Mouse (Mus musculus) MEL (cell line): ENCODE results near the gene Vgll4. TPM values are rescaled to one million over a fixed set of nuclear protein-coding genes. Genes with fewer than 3 reads are reported as not detected.

Source experiments
- DNase-seq: peaks from one replicate; pipeline ENCODE4 v3.0.0; 2011; ENCODE audit warnings: low read depth, low spot score
- H3K27ac ChIP-seq: 2 replicates; pipeline ENCODE4 v1.5.1; 2012; ENCODE audit warnings: low read depth, mild to moderate bottlenecking, control low read depth, low read length, moderate library complexity; ENCODE audit not compliant: control insufficient read depth
- H3K27me3 ChIP-seq, 2 experiments: fragments of 150-350 bp in 1 of 2; sonication (generic) in 1 of 2; 2 replicates each; pipeline ENCODE4 v1.6.1; 2012; ENCODE audit warnings: low read length in 2 of 2, mild to moderate bottlenecking in 2 of 2, improper control_type of control experiment in 1 of 2, moderate library complexity in 1 of 2; ENCODE audit not compliant: insufficient read depth in 2 of 2, control insufficient read depth in 1 of 2
- H3K36me3 ChIP-seq, 2 experiments: 2 replicates each; pipeline ENCODE4 v1.6.1; 2012 to 2014; ENCODE audit warnings: low read length in 2 of 2, improper control_type of control experiment in 1 of 2, inconsistent platforms in 1 of 2, mild to moderate bottlenecking in 1 of 2; ENCODE audit not compliant: insufficient read depth in 2 of 2, control insufficient read depth in 1 of 2
- H3K4me1 ChIP-seq, 2 experiments: fragments of 150-350 bp in 1 of 2; sonication (generic) in 1 of 2; 2 replicates each; pipeline ENCODE4 v1.6.1; 2012; ENCODE audit warnings: low read length in 2 of 2, improper control_type of control experiment in 1 of 2, mild to moderate bottlenecking in 1 of 2; ENCODE audit not compliant: insufficient read depth in 2 of 2, control insufficient read depth in 1 of 2
- H3K4me3 ChIP-seq, 2 experiments: fragments of 150-350 bp in 1 of 2; sonication (generic) in 1 of 2; 2 replicates each; pipeline ENCODE4 v1.5.1; 2012; ENCODE audit warnings: low read depth in 2 of 2, low read length in 2 of 2, mild to moderate bottlenecking in 2 of 2, moderate library complexity in 2 of 2, control low read depth in 1 of 2, improper control_type of control experiment in 1 of 2; ENCODE audit not compliant: control insufficient read depth in 1 of 2, insufficient read depth in 1 of 2
- H3K79me2 ChIP-seq: 2 replicates; pipeline ENCODE4 v1.6.1; 2012; ENCODE audit warnings: mild to moderate bottlenecking, low read length, moderate library complexity; ENCODE audit not compliant: control insufficient read depth, poor library complexity, insufficient read depth
- H3K9ac ChIP-seq: 2 replicates; pipeline ENCODE4 v1.6.1; 2012; ENCODE audit warnings: low read depth, mild to moderate bottlenecking, control low read depth, low read length, moderate library complexity; ENCODE audit not compliant: control insufficient read depth, poor library complexity, severe bottlenecking
- H3K9me3 ChIP-seq: fragments of 150-350 bp; sonication (generic); replicated peaks from 2 replicates; pipeline ENCODE4 v1.6.1; 2012; ENCODE audit warnings: mild to moderate bottlenecking, low read length, improper control_type of control experiment, moderate library complexity; ENCODE audit not compliant: insufficient read depth
- BHLHE40 ChIP-seq: IDR thresholded peaks from 2 replicates; pipeline ENCODE4 v1.6.1; 2012; ENCODE audit warnings: low read depth, mild to moderate bottlenecking, inconsistent platforms, low read length, improper control_type of control experiment, borderline replicate concordance
- CHD1 ChIP-seq: IDR thresholded peaks from 2 replicates; pipeline ENCODE4 v1.6.1; 2012; ENCODE audit warnings: low read depth, mild to moderate bottlenecking, inconsistent platforms, low read length, improper control_type of control experiment
- CHD2 ChIP-seq: IDR thresholded peaks from 2 replicates; pipeline ENCODE4 v1.6.1; 2011; ENCODE audit warnings: low read length, improper control_type of control experiment
- CTCF ChIP-seq, 3 experiments: IDR thresholded peaks in 2 of 3; conservative IDR thresholded peaks in 1 of 3; 2 replicates each; pipeline ENCODE4 v1.5.1; 2011 to 2012; ENCODE audit warnings: low read length in 3 of 3, low read depth in 2 of 3, mild to moderate bottlenecking in 2 of 3, improper control_type of control experiment in 1 of 3, inconsistent platforms in 1 of 3, mixed read lengths in 1 of 3, moderate library complexity in 1 of 3; ENCODE audit not compliant: control insufficient read depth in 1 of 3, insufficient read depth in 1 of 3, poor library complexity in 1 of 3, severe bottlenecking in 1 of 3
- GABPA ChIP-seq: IDR thresholded peaks from 2 replicates; pipeline ENCODE4 v1.6.1; 2012; ENCODE audit warnings: low read depth, mild to moderate bottlenecking, inconsistent platforms, low read length, improper control_type of control experiment, moderate library complexity
- MAFK ChIP-seq: IDR thresholded peaks from 2 replicates; pipeline ENCODE4 v1.6.1; 2011; ENCODE audit warnings: low read depth, mild to moderate bottlenecking, low read length, improper control_type of control experiment, borderline replicate concordance
- MAZ ChIP-seq: IDR thresholded peaks from 2 replicates; pipeline ENCODE4 v1.6.1; 2012; ENCODE audit warnings: low read depth, mild to moderate bottlenecking, inconsistent platforms, low read length, improper control_type of control experiment
- MXI1 ChIP-seq: IDR thresholded peaks from 2 replicates; pipeline ENCODE4 v1.6.1; 2011; ENCODE audit warnings: mild to moderate bottlenecking, low read depth, low read length, improper control_type of control experiment
- POLR2AphosphoS2 ChIP-seq: IDR thresholded peaks from 2 replicates; pipeline ENCODE4 v1.6.1; 2011; ENCODE audit warnings: low read length, improper control_type of control experiment
- SMC3 ChIP-seq: IDR thresholded peaks from 2 replicates; pipeline ENCODE4 v1.6.1; 2011; ENCODE audit warnings: low read depth, low read length, improper control_type of control experiment
- TBP ChIP-seq: IDR thresholded peaks from 2 replicates; pipeline ENCODE4 v1.8.0; 2011; ENCODE audit warnings: low read depth, low read length, improper control_type of control experiment
- USF1 ChIP-seq: IDR thresholded peaks from 2 replicates; pipeline ENCODE4 v1.6.1; 2014; ENCODE audit warnings: low read depth, mild to moderate bottlenecking, inconsistent platforms, low read length, improper control_type of control experiment, moderate library complexity
- ZC3H11A ChIP-seq: IDR thresholded peaks from 2 replicates; pipeline ENCODE4 v1.6.1; 2012; ENCODE audit warnings: low read depth, mild to moderate bottlenecking, inconsistent platforms, low read length, improper control_type of control experiment
- polyA plus RNA-seq, 2 experiments: library from polyadenylated mRNA; stranded (reverse) in 1 of 2; unstranded in 1 of 2; fragments of >175 nt in 1 of 2; fragments of >200 nt in 1 of 2; gene quantifications; 2 replicates each; pipeline versions ENCODE4 v1.2.1 to v1.2.4; 2012; ENCODE audit warnings: low replicate concordance in 2 of 2, low read depth in 1 of 2; ENCODE audit not compliant: insufficient read length in 2 of 2, insufficient read depth in 1 of 2, missing spikeins in 1 of 2
- total RNA-seq: library from RNA; depleted of rRNA; stranded (reverse); fragments of 300-350 nt; gene quantifications from 2 replicates; pipeline ENCODE4 v1.2.3, GENCODE M21; 2012

Vgll4 gene
- total and polyA plus RNA-seq, 3 experiments = 18.1 to 21.5 TPM; not detected in 1

- TF ChIP-seq CHD1 (peak; percentile 78; the same call in 1 of the 2 replicates), MXI1 (peak; percentile 94), POLR2AphosphoS2 (no peak), GABPA (no peak), MAZ (no peak; the same call in 1 of the 2 replicates)
- TF ChIP-seq, all 39 proteins: peak for 10
Observed at GRCm38 (mm10) chr6:114920523-114921445, 49.0 kb downstream of the Vgll4 start (continued).

- TF ChIP-seq BHLHE40 (no peak), MAFK (no peak), CTCF (IDR thresholded peaks at IDR 0.05 in 2 of 3, conservative IDR thresholded peaks at IDR 0.05 in 1 of 3; ENCODE audit: control insufficient read depth in 1 of 3, insufficient read depth in 1 of 3, low read depth in 2 of 3, low read length in 3 of 3, poor library complexity in 1 of 3, severe bottlenecking in 1 of 3) (peak in 2 of 3 experiments; percentile 3 to 16; a peak in 1 of 6 replicates), SMC3 (peak; percentile 8; the same call in 1 of the 2 replicates), TBP (no peak), USF1 (no peak), ZC3H11A (no peak)
- TF ChIP-seq, all 39 proteins: peak for 2
- peaks cover 0 to 3% of the 10 kb centered on the region in 2 experiments for H3K4me1 ChIP-seq
- H3K9me3 ChIP-seq = no peaks in the 10 kb centered on the region
- peak overlapping the region; percentile 81 for H3K9ac ChIP-seq
- no peaks in the 10 kb centered on the region for H3K27me3 ChIP-seq
- peaks cover 18% of the 10 kb centered on the region for H3K79me2 ChIP-seq
- no peaks in the 10 kb centered on the region; a peak in 1 of 4 replicates for H3K36me3 ChIP-seq
- peak; percentile 46 for DNase-seq
- H3K27ac ChIP-seq = peak overlapping the region; percentile 26; the same call in 1 of the 2 replicates
- peak overlapping the region; percentile 79 to 83 for H3K4me3 ChIP-seq
Observed at GRCm38 (mm10) chr6:114919670-114920313, 50.0 kb downstream of the Vgll4 start.

- no peaks in the 10 kb centered on the region for H3K9me3 ChIP-seq
- no peaks in the 10 kb centered on the region for H3K27me3 ChIP-seq
- no peaks in the 10 kb centered on the region; a peak in 1 of 4 replicates for H3K36me3 ChIP-seq
- H3K27ac ChIP-seq = no peak overlapping the region
- H3K79me2 ChIP-seq = peaks cover 18% of the 10 kb centered on the region
- TF ChIP-seq CHD2 = no peak
- peaks cover 0 to 3% of the 10 kb centered on the region in 2 experiments for H3K4me1 ChIP-seq
- no peak for DNase-seq
- H3K9ac ChIP-seq = no peak overlapping the region
- no peak overlapping the region for H3K4me3 ChIP-seq
Observed at GRCm38 (mm10) chr6:114918994-114919393, 50.8 kb downstream of the Vgll4 start.
